Mouse (Mus musculus) CD4-positive, CD25-positive, alpha-beta regulatory T cell, adult 4 months (primary cell): ENCODE data around the gene Zfp385b. TPM values are rescaled to one million over a fixed set of nuclear protein-coding genes. Genes with fewer than 3 reads are reported as not detected.

Experiments used
- ATAC-seq: one replicate; pipeline ENCODE4 v1.8.0; 2017
- polyA plus RNA-seq, 2 experiments: library from polyadenylated mRNA; unstranded; fragments of 100-300 nt; shearing (Covaris generic); gene quantifications; one replicate each; pipeline ENCODE4 v1.2.1; 2017

Zfp385b gene
- polyA plus RNA-seq, 2 experiments from 2014 or later, result 0.28 TPM; not detected in 1

GRCm38 (mm10) chr2:77515011-77515410 lies 304.4 kb downstream of the Zfp385b start:
- ATAC-seq, result no peak

- ATAC-seq, result no peak
Observed at GRCm38 (mm10) chr2:77514476-77514875, 305.0 kb downstream of the Zfp385b start.

GRCm38 (mm10) chr2:77508731-77509130 lies 310.7 kb downstream of the Zfp385b start:
- no peak for ATAC-seq

DNA sequence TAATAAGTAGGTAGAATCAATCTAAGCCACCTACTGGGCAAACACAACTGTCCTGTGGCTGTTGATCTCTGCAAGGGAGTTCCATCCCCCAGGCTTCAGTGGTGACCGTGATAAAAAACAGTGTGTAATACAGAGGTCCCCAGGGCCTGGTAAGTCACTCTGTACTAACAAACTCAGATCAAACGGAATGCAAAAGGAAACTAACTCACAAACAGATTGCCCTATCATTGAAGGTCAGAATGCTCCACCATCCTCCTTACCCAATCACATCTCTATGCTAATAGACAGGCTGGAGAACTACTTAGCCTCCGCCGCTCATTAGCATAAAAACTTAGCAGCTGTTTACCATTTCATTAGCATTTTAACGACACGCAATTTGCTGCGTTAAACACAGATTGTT lies 313.1 kb downstream of the Zfp385b start:
- no peak for ATAC-seq

- ATAC-seq, result no peak
Observed at GRCm38 (mm10) chr2:77505614-77506013, 313.8 kb downstream of the Zfp385b start.

GRCm38 (mm10) chr2:77503674-77504351 lies 315.6 kb downstream of the Zfp385b start:
- no peak for ATAC-seq

- ATAC-seq, result no peak
Observed at GRCm38 (mm10) chr2:77503217-77503616, 316.2 kb downstream of the Zfp385b start.

DNA sequence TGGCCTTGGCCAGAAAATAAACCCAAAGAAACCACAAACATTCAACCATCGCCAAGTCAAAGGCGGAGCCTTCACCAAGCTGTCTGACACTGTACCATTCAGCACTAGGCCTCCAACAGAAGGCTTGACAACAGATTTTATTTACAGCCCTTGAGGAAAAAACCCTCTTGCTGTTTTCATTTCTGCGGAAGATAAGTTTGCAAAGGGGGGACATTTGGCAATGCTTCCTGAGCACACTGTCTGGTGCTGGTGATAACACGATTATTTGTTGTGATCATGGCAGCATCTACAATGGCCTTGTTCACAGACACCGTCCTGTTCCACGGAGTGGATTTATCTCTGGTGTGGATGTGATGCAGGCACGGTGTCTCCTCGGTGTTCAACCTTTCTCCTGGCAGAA lies 317.0 kb downstream of the Zfp385b start:
- ATAC-seq, result no peak

DNA sequence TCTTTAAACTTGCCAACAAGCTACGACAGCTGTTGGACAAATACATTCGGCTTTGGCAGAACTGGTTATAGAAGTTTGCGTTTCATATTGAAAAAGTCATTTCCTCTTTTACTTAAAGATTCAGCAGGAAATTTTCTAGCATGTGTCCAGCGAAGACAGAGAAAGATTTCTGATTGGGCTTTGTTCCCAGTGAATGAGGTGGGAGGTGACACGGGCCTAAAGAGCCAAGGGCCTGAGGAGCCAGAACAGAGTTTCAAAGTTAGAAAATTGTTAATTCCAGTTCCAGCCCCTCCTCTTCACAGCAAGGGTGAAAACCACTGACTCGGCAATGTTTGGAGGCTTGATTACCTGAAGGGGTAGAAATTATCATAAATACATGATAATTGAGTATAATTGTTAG lies 319.0 kb downstream of the Zfp385b start:
- no peak for ATAC-seq

DNA sequence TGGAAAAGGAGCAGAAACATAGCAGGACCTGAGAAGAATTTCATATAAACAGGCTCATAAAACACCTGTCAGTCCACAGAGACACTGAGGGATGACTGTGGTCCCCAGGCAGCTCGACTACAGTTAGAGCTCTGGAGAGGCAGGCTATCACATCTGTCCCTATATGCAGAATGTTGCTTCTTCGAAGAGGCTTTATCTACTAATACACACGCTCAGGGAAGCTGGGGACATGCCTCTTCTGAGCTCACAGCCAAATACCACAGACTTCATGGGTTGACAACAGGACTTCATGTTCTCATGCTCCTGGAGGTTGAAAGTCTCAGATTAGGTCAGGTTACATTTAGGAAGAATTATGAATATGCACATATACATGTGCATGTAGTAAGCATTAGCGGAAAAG lies 321.1 kb downstream of the Zfp385b start:
- ATAC-seq, result no peak

DNA sequence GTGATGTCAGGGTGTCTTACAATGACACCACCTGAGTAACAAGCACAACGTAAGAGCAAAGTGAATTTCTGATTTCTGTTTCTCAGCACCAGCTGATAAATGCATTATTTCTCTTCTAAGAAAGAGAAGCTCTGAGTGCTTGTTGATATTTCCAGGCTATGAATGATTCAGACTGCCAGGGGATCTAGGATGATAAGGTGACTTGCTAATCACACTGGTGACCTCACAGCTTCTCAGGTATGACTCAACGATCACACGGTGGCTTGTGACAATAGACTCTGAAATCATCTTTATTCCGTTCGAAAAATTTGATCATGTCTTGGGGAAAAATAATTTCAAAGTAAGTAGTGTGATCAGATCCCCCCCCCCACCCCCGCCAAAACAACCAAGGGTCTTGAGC lies 321.5 kb downstream of the Zfp385b start:
- no peak for ATAC-seq

DNA sequence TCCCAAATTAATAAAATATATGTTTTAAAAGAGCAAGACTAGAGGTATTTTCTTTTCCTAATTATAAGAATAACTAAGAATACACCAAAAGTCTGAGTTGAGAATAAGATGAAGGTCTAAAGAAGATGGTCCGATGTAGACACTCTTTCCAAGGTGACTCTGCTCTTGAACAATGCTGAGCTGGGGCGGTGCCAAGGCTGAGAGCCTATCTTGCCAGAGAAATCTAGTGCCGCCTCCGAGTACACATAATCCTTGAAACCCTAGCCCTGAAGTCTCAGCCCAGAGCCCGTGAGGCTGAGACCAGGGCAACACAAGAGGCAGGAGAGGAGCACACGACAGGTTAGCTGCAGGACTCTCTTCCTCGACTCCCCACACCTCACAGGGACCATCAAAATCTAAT lies 323.4 kb downstream of the Zfp385b start:
- ATAC-seq, result no peak

DNA sequence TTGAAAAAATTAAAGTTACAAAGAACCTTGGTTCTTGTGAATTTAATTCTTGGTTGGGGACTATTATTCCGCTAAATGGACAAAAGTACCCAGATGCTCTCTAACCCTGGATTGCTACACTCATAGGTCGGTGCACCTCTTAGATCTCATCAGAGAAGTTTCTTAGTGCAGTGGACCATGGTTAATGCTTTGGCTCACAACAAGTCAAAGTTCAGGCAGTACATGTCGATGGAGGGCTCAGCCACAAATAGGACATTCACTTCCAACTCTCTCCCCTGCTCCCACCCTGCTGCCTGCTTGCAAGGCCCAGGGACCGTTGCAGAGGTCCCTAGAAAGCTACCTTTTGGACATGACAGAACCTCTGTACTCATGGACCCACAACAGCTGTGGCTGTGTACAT lies 324.1 kb downstream of the Zfp385b start:
- ATAC-seq, result no peak

- ATAC-seq, result no peak
Observed at GRCm38 (mm10) chr2:77493695-77494094, 325.7 kb downstream of the Zfp385b start.

DNA sequence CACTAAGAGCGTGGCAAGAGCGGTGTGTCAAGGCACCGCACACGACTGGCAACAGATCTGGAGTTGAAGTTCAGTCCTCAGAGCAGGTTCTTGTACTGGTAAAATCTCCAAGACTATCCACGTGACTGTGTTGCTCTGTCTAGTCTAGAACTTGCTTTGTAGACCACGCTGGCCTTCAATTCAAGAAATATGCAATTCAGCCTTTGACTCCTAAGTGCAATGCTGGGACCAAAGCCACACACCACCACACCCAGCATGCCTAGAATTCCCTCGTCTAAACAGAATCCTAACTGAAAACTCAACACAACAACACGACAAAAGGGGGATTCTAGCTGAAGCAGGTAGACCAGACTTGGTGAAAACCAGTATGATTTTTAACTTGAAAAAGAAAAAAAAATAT lies 332.3 kb downstream of the Zfp385b start:
- no peak for ATAC-seq

GRCm38 (mm10) chr2:77481274-77481673 lies 338.2 kb downstream of the Zfp385b start:
- ATAC-seq, result no peak

- no peak for ATAC-seq
Observed at GRCm38 (mm10) chr2:77477536-77477935, 341.9 kb downstream of the Zfp385b start.

DNA sequence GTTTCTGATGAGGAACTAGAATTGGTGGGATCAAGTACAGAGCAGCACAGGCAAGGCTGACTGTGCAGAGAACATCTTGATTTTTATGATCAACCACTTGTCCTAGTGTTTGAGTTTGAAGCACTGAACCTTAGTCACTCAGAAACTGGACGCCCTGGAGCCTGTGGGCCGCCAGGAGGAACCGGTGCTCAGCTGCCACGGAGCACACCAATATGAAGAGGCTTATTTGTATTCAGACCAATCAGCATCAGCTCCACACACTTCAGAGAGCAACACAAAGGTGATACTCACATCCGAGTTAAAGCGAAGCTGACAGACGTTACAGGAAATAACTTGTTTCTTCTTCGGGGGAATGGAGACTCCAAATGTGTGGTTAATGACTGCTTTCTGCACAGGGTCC lies 343.0 kb downstream of the Zfp385b start:
- ATAC-seq, result no peak

- ATAC-seq, result no peak
Observed at GRCm38 (mm10) chr2:77472254-77472837, 347.1 kb downstream of the Zfp385b start.

DNA sequence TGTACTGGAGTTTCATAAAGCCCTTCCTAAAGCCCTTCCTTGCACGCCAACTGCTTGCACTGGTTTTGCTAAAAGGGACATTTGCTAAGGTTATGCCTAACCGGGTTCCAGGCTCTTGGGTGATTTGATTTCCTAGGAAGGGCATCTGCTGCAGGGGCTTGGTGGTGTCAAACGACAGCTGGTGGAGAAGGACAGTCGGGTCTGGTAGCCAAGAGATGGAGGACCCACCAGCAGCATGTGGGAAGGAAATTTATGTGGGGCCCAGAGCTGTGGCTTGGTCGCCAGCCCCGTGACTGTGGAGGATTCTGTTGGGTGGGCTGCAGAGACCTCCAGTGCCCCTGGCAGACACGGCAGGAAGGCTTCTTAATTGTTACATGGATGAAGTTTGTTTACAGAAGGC lies 348.7 kb downstream of the Zfp385b start:
- no peak for ATAC-seq

DNA sequence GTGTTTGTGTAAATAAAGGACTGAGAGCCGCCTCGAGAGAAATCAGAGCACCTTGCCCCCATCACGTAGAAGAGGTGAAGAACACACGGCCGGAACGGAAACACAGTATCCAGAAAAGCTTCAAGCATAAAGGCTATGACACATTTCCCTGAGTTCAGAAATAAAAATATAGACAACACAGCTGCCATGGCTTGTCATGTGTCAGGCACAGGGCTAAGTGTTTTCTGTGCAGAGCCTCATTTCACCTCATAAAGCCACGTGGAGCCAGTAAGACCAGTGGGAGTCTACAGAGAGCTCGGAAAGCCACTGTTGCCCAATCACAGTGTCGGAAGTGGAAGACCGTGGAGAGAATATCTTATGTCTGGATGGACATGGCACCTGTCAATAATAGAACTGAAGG lies 358.0 kb downstream of the Zfp385b start:
- no peak for ATAC-seq

GRCm38 (mm10) chr2:77460011-77460410 lies 359.4 kb downstream of the Zfp385b start:
- ATAC-seq, result no peak

DNA sequence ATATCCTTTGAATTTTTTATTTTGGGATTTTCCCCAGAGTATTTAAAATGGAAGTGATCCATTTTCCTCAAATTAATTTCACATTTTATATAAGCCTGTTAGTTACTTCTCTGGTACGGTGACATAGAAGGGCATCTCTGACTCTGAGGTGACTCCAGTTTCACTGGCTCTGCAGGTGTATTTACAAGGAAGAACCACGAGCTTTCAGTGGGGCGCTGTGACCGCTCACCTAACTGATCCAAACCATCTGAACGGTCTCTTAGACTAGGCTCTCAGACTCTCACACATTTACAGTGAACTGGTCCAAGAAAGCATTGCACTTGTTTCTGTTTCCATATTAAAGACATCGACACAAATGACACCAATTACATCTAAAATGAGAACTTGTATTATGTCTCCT lies 361.0 kb downstream of the Zfp385b start:
- no peak for ATAC-seq

DNA sequence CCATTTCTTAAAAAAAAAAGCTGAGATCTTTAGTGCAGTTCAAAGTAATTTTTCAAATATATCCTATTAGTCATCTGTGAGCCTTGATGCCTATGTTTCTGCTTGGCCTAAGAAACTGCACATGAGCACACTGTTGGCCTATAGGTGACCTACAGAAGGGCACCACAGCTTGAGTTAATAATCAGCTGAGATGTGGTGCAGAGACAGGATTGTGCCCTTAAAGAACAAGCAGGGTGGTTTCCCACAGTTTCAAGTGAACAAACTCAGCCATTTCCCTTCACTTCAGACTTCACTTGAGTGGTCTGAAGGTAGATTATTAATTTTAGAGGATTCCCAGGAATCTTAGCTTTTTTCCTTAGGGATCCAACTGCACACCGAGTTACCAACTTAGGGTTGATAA lies 362.3 kb downstream of the Zfp385b start:
- no peak for ATAC-seq

DNA sequence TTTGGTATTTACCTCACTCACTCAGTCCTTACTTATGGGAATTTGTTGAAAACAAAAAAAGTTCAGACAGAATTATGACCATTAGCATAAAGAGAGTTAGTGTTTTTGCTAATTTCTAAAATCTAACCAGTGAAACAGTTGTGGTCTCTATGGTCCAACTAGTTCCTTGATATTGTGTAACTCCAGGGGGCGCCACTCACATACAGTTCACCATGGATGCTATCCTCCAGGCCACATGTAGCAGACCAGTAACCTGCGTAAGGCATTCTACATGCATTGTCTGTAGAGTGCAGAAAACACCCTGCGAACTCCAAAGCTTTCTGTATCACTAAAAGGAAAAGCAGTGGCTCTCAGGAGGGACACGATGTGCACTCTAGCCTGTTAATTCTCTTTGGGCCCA lies 362.8 kb downstream of the Zfp385b start:
- no peak for ATAC-seq
